Mouse (Mus musculus) megakaryocyte, embryonic 14.5 days (primary cell): ENCODE measurements at regions not wholly inside any gene's neighbourhood (a gene's known extent, or its start where the extent isn't known, plus 50 kb on each side); places are given as distances from the start of the nearest gene placed in this dataset.
"Not testable (repeated sequence)": the region's sequence is repeated elsewhere in the genome, so short reads cannot be mapped to it uniquely, and the experiment has no call there.

ENCODE experiments used
- H3K27me3 ChIP-seq: replicated peaks from 2 replicates; pipeline ENCODE3; 2012; ENCODE audit warnings: inconsistent platforms
- H3K36me3 ChIP-seq: replicated peaks from 2 replicates; pipeline ENCODE3; 2012; ENCODE audit warnings: low read length, inconsistent platforms, mixed read lengths
- H3K4me1 ChIP-seq: 2 replicates; pipeline ENCODE4 v1.6.1; 2012; ENCODE audit warnings: inconsistent platforms
- H3K4me3 ChIP-seq: replicated peaks from 2 replicates; pipeline ENCODE3; 2012; ENCODE audit warnings: moderate library complexity, mild to moderate bottlenecking, inconsistent platforms
- H3K9me3 ChIP-seq: 2 replicates; pipeline ENCODE4 v1.6.1; 2012; ENCODE audit warnings: inconsistent platforms
- FLI1 ChIP-seq: IDR thresholded peaks from 2 replicates; pipeline ENCODE4 v1.6.1; 2012; ENCODE audit warnings: low read length, inconsistent platforms, mixed read lengths
- GATA1 ChIP-seq: IDR thresholded peaks from 3 replicates; pipeline ENCODE4 v1.6.1; 2012; ENCODE audit warnings: mixed read lengths, low read length, inconsistent platforms, borderline replicate concordance

- H3K4me1 ChIP-seq: peaks cover 36% of the 10 kb centered on the region
- no peak overlapping the region for H3K4me3 ChIP-seq
- H3K27me3 ChIP-seq: no peaks in the 10 kb centered on the region
- H3K36me3 ChIP-seq: peaks cover 3% of the 10 kb centered on the region
- no peaks in the 10 kb centered on the region for H3K9me3 ChIP-seq
- TF ChIP-seq GATA1 (no peak), FLI1 (no peak)
These were observed 124.0 kb upstream of the Try4 start for GRCm38 (mm10) chr6:41178019-41178418.

DNA sequence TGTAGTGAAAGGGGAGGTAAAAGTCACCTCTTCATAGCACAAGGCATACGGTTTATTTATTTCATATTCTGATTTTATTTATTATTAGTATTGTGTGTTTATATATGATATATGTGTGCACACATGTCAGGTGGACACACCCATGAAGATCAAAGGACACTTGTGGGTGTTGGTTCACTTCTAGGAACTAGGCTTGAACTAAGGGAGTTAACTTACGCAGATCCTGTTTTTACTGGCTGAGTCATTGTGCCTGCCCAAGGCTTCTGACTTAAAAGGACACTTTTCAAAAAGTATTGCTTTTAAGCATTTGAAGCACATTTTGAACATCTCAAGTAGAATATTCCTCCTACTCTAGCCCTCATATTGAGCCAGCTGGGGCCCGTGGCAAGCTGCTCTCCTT, 124.9 kb upstream of the Try4 start:
- no peak overlapping the region for H3K4me3 ChIP-seq
- no peaks in the 10 kb centered on the region for H3K9me3 ChIP-seq
- TF ChIP-seq FLI1 (no peak), GATA1 (no peak)
- H3K36me3 ChIP-seq: peaks cover 3% of the 10 kb centered on the region
- H3K4me1 ChIP-seq: peaks cover 41% of the 10 kb centered on the region
- H3K27me3 ChIP-seq: no peaks in the 10 kb centered on the region

DNA sequence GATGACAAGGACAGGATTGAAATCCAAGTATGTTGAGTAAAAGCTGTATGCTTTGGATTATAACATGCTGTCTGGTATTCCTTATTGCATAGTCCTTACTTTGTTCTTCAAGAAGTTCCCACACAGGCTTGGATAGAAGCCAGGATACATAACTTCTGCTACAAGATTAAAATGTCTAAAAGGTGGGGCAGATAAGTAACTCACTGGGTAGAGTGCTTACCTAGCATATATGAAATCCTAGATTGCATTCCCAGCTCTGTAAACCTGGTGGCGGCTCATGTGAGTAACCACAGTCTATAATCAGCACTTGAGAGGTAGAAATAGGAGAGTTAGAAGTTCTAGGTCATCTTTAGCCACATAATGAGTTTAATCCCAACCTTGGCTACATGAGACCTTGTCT, 126.0 kb upstream of the Try4 start:
- H3K36me3 ChIP-seq: peaks cover 3% of the 10 kb centered on the region
- peaks cover 43% of the 10 kb centered on the region for H3K4me1 ChIP-seq
- no peaks in the 10 kb centered on the region for H3K9me3 ChIP-seq
- no peak overlapping the region for H3K4me3 ChIP-seq
- H3K27me3 ChIP-seq: no peaks in the 10 kb centered on the region
- no peak for TF ChIP-seq GATA1
- TF ChIP-seq FLI1: no peak

DNA sequence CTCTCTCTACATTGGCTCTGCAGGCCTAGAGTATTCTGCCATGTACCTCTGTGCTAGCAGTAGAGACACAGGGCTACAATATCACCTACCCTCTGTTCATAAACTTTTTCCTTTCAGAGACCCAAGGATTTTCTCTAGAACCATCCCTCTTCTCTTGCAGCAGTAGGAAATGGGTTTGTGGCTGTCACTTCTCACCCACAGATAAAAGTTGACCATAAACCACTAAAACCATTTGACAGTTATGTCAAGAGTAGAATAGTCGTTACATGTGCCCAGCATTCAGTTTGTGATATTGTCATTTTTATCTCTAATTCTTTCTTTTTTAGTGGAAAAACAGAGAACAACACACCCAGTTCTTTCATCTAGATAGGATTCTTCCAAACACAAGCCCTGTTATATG, 128.2 kb upstream of the 2210010C04Rik start:
- H3K27me3 ChIP-seq: no peaks in the 10 kb centered on the region
- H3K9me3 ChIP-seq: no peaks in the 10 kb centered on the region
- H3K4me3 ChIP-seq: peak overlapping the region; percentile 33
- no peaks in the 10 kb centered on the region for H3K36me3 ChIP-seq
- TF ChIP-seq GATA1 (peak; percentile 64; the same call in 1 of the 3 replicates), FLI1 (peak; percentile 9; the same call in 1 of the 2 replicates)
- peaks cover 68% of the 10 kb centered on the region for H3K4me1 ChIP-seq

- Histone ChIP-seq H3K4me3 (no peak overlapping the region), H3K36me3 (no peaks in the 10 kb centered on the region), H3K27me3 (no peaks in the 10 kb centered on the region), H3K9me3 (no peaks in the 10 kb centered on the region), H3K4me1 (peaks cover 57% of the 10 kb centered on the region)
- no peak; the same call in 2 of the 3 replicates for TF ChIP-seq GATA1
These were observed 126.4 kb upstream of the 2210010C04Rik start for GRCm38 (mm10) chr6:41161693-41162092.

DNA sequence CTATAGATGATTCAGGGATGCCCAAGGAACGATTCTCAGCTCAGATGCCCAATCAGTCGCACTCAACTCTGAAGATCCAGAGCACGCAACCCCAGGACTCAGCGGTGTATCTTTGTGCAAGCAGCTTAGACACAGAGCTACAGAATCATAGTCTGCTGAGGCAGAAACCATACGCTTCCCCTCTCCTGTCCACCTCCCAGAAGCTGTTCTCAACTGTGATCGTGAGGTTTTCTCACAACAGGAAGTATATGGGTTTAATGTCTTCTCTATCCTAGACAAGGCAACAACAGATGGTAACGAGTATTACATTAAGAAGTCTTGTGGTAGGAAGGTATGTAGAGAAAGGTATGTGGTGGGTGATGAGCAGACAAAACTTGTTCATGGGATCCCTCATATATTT, 116.8 kb upstream of the 2210010C04Rik start:
- TF ChIP-seq FLI1: no peak
- no peak for TF ChIP-seq GATA1
- no peak overlapping the region for H3K4me3 ChIP-seq
- no peaks in the 10 kb centered on the region for H3K9me3 ChIP-seq
- H3K4me1 ChIP-seq: peaks cover 27% of the 10 kb centered on the region
- no peaks in the 10 kb centered on the region for H3K27me3 ChIP-seq
- H3K36me3 ChIP-seq: no peaks in the 10 kb centered on the region

DNA sequence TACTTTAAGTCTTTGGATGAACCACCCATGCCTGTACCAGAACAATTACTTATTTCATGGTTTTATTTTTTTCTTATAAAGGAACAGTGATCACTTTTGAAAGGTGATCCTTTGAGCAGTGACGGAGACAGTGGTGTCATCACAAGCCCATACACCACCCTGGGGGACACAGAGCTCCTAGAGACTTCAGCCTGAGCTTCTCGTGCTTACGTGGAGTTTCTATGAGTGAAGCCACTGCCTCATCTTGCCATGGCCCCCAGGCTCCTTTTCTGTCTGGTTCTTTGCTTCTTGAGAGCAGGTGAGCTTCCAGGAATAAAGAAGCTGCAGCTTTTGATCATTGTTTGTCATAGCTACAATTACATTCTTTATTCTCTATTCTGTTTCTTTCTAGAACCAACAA, 116.2 kb upstream of the 2210010C04Rik start:
- no peaks in the 10 kb centered on the region for H3K27me3 ChIP-seq
- no peaks in the 10 kb centered on the region for H3K36me3 ChIP-seq
- TF ChIP-seq FLI1 (no peak), GATA1 (no peak)
- no peak overlapping the region for H3K4me3 ChIP-seq
- H3K4me1 ChIP-seq: peaks cover 27% of the 10 kb centered on the region
- H3K9me3 ChIP-seq: no peaks in the 10 kb centered on the region

GRCm38 (mm10) chr6:41140916-41141315, 105.6 kb upstream of the 2210010C04Rik start:
- no peaks in the 10 kb centered on the region for H3K27me3 ChIP-seq

DNA sequence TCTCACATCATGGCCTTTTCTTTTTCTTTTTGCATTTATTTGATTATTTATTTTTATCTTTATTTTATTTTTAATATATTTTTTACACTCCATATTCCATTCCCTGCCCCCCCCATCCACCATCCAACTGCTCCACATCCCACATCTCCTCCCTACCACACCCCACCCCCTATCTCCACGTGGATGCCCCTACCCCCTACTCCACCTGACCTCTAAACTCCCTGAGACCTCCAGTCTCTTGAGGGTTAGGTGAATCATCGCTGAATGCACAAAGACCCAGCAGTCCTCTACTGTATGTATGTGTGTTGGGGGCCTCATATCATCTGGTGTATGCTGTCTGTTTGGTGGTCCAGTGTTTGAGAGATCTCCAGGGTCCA, 102.1 kb upstream of the 2210010C04Rik start:
- H3K9me3 ChIP-seq, H3K36me3 ChIP-seq, H3K27me3 ChIP-seq: not testable (repeated sequence)
- Histone ChIP-seq H3K4me3 (peak overlapping the region; percentile 74), H3K4me1 (peaks cover 68% of the 10 kb centered on the region)

More at GRCm38 (mm10) chr6:41140916-41141315, 105.6 kb upstream of the 2210010C04Rik start:
- Histone ChIP-seq H3K4me1 (peaks cover 36% of the 10 kb centered on the region), H3K9me3 (no peaks in the 10 kb centered on the region), H3K4me3 (no peak overlapping the region), H3K36me3 (peaks cover 3% of the 10 kb centered on the region)
- TF ChIP-seq GATA1: no peak

- Histone ChIP-seq H3K36me3 (peaks cover 3% of the 10 kb centered on the region), H3K4me3 (peak overlapping the region; percentile 74), H3K4me1 (peaks cover 74% of the 10 kb centered on the region), H3K9me3 (no peaks in the 10 kb centered on the region), H3K27me3 (no peaks in the 10 kb centered on the region)
- TF ChIP-seq FLI1 (no peak), GATA1 (no peak)
These were observed 101.5 kb upstream of the 2210010C04Rik start for GRCm38 (mm10) chr6:41136717-41137400.

DNA sequence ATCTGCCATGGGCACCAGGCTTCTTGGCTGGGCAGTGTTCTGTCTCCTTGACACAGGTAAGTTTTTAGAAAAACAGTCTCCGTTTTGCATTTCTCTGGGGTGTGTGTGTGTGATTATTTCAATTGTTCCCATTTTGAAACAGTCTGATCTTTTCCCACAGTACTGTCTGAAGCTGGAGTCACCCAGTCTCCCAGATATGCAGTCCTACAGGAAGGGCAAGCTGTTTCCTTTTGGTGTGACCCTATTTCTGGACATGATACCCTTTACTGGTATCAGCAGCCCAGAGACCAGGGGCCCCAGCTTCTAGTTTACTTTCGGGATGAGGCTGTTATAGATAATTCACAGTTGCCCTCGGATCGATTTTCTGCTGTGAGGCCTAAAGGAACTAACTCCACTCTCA, 99.9 kb upstream of the 2210010C04Rik start:
- peak overlapping the region; percentile 84 for H3K4me3 ChIP-seq
- no peaks in the 10 kb centered on the region for H3K27me3 ChIP-seq
- TF ChIP-seq FLI1: no peak
- no peak for TF ChIP-seq GATA1
- peaks cover 72% of the 10 kb centered on the region for H3K4me1 ChIP-seq
- H3K9me3 ChIP-seq: no peaks in the 10 kb centered on the region
- H3K36me3 ChIP-seq: no peaks in the 10 kb centered on the region
